Mouse (Mus musculus): Measurements from ENCODE around the gene Cdk14. TPM values are rescaled to one million over a fixed set of nuclear protein-coding genes. Genes with fewer than 3 reads are reported as not detected.

Cdk14 gene
- polyA plus RNA-seq, 1 experiment, result 11.2 TPM

DNA sequence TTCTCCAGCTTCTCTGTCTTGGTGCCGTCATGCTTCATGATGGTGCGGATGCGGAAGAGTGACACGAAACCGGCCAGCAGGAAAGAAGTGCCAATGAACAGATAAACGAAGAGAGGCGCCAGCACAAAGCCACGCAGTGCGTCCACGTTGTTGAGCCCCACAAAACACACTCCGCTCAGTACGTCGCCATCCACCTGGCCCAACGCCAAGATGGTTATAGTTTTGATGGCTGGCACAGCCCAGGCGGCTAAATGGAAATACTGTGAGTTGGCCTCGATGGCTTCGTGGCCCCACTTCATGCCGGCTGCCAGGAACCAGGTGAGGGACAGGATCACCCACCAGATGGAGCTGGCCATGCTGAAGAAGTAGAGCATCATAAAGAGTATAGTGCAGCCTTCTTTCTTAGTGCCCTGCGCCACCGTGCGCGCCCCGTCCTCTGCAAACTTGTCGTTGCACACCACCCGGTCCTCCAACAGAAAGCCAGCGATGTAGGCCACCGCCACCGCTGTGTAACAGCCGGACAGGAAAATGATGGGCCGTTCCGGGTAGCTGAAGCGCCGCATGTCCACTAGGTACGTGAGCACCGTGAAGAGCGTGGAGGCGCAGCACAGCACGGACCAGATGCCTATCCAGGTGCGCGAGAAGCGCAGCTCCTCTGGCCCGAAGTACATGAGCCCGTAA lies 664.0 kb downstream of the Cdk14 start:
- H3K79me2 ChIP-seq (ENCODE audit: control insufficient read depth, insufficient read depth), result no peaks in the 10 kb centered on the region
- no peak overlapping the region for H3K4me3 ChIP-seq
- no peak for TF ChIP-seq MYOG (IDR thresholded peaks at IDR 0.05; ENCODE audit: control insufficient read depth in 1 of 3, insufficient read depth in 1 of 3, insufficient read length in 2 of 3, low read depth in 2 of 3)
- no peak for TF ChIP-seq MAX (IDR thresholded peaks at IDR 0.05; ENCODE audit: low read depth)
- no peak for TF ChIP-seq USF1 (IDR thresholded peaks at IDR 0.05; ENCODE audit: low read depth)
- TF ChIP-seq MYOD1 (IDR thresholded peaks at IDR 0.05; ENCODE audit: control insufficient read depth in 1 of 3, insufficient read length in 2 of 3, low read depth in 2 of 3), result no peak
- no peak for TF ChIP-seq REST (IDR thresholded peaks at IDR 0.05; ENCODE audit: insufficient read depth, insufficient read length)
- TF ChIP-seq POLR2A (IDR thresholded peaks at IDR 0.05; ENCODE audit: insufficient read length, low read depth), result no peak
- TF ChIP-seq TCF3 (IDR thresholded peaks at IDR 0.05; ENCODE audit: insufficient read length, low read depth), result no peak
- TF ChIP-seq SRF (IDR thresholded peaks at IDR 0.05; ENCODE audit: control insufficient read depth, insufficient read length, low read depth), result no peak
- TF ChIP-seq E2F4 (IDR thresholded peaks at IDR 0.05; ENCODE audit: insufficient read depth), result no peak
- TF ChIP-seq CEBPB (IDR thresholded peaks at IDR 0.05; ENCODE audit: insufficient read depth, poor library complexity, severe bottlenecking), result no peak
- TF ChIP-seq POLR2AphosphoS2 (IDR thresholded peaks at IDR 0.05; ENCODE audit: insufficient read length, low read depth), result no peak
- no peak overlapping the region for H3K4me2 ChIP-seq (ENCODE audit: low read depth)
- H3K36me3 ChIP-seq (ENCODE audit: control insufficient read depth, insufficient read depth), result peaks cover 8% of the 10 kb centered on the region
- no peaks in the 10 kb centered on the region for H3K27me3 ChIP-seq (ENCODE audit: control insufficient read depth, insufficient read depth, insufficient read length)
- no peak overlapping the region for H3ac ChIP-seq (ENCODE audit: control insufficient read depth, insufficient read length)

DNA sequence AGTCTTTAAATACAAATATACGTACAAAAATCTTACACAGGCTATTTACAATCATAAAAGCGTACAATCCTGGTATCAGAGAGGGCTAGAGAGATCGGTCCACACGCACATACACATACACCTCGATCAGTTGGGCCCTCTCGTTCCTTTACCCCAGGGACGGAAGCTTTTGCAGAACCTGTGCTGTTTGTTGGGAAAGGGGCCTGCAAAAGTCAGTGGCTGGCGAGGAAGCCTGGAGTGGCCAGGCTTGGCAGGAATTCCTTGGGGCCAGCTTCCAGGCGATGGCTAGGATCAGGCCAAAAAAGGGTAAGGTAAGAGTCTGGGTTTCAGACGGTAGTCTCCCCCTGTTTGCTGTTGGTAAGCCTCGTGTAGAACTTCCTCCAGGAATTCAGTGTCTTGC lies 664.8 kb downstream of the Cdk14 start:
- no peak overlapping the region for H3K4me3 ChIP-seq
- no peaks in the 10 kb centered on the region for H3K27me3 ChIP-seq (ENCODE audit: control insufficient read depth, insufficient read depth, insufficient read length)
- no peak overlapping the region for H3ac ChIP-seq (ENCODE audit: control insufficient read depth, insufficient read length)
- no peak overlapping the region for H3K4me2 ChIP-seq (ENCODE audit: low read depth)
- H3K36me3 ChIP-seq (ENCODE audit: control insufficient read depth, insufficient read depth), result peaks cover 8% of the 10 kb centered on the region
- no peaks in the 10 kb centered on the region for H3K79me2 ChIP-seq (ENCODE audit: control insufficient read depth, insufficient read depth)
- TF ChIP-seq E2F4 (IDR thresholded peaks at IDR 0.05; ENCODE audit: insufficient read depth), result no peak
- TF ChIP-seq USF1 (IDR thresholded peaks at IDR 0.05; ENCODE audit: low read depth), result no peak
- no peak for TF ChIP-seq CEBPB (IDR thresholded peaks at IDR 0.05; ENCODE audit: insufficient read depth, poor library complexity, severe bottlenecking)
- TF ChIP-seq POLR2A (IDR thresholded peaks at IDR 0.05; ENCODE audit: insufficient read length, low read depth), result no peak
- TF ChIP-seq TCF12 (IDR thresholded peaks at IDR 0.05; ENCODE audit: insufficient read depth, poor library complexity, severe bottlenecking), result no peak
- TF ChIP-seq MYOD1 (IDR thresholded peaks at IDR 0.05; ENCODE audit: control insufficient read depth in 1 of 3, insufficient read length in 2 of 3, low read depth in 2 of 3), result no peak
- TF ChIP-seq MYOG (IDR thresholded peaks at IDR 0.05; ENCODE audit: control insufficient read depth in 1 of 3, insufficient read depth in 1 of 3, insufficient read length in 2 of 3, low read depth in 2 of 3), result no peak
- no peak for TF ChIP-seq TCF3 (IDR thresholded peaks at IDR 0.05; ENCODE audit: insufficient read length, low read depth)
- no peak for TF ChIP-seq MAX (IDR thresholded peaks at IDR 0.05; ENCODE audit: low read depth)
- TF ChIP-seq SRF (IDR thresholded peaks at IDR 0.05; ENCODE audit: control insufficient read depth, insufficient read length, low read depth), result no peak
- no peak for TF ChIP-seq POLR2AphosphoS2 (IDR thresholded peaks at IDR 0.05; ENCODE audit: insufficient read length, low read depth)
- TF ChIP-seq REST (IDR thresholded peaks at IDR 0.05; ENCODE audit: insufficient read depth, insufficient read length), result no peak

GRCm38 (mm10) chr5:4754701-4755281 lies 665.3 kb downstream of the Cdk14 start:
- Histone ChIP-seq H3ac (ENCODE audit: control insufficient read depth, insufficient read length) (no peak overlapping the region), H3K79me2 (ENCODE audit: control insufficient read depth, insufficient read depth) (no peaks in the 10 kb centered on the region), H3K4me2 (ENCODE audit: low read depth) (no peak overlapping the region), H3K4me3 (no peak overlapping the region), H3K36me3 (ENCODE audit: control insufficient read depth, insufficient read depth) (peaks cover 8% of the 10 kb centered on the region), H3K27me3 (ENCODE audit: control insufficient read depth, insufficient read depth, insufficient read length) (no peaks in the 10 kb centered on the region)
- TF ChIP-seq E2F4 (IDR thresholded peaks at IDR 0.05; ENCODE audit: insufficient read depth), result no peak
- no peak for TF ChIP-seq USF1 (IDR thresholded peaks at IDR 0.05; ENCODE audit: low read depth)
- no peak for TF ChIP-seq POLR2A (IDR thresholded peaks at IDR 0.05; ENCODE audit: insufficient read length, low read depth)
- no peak for TF ChIP-seq TCF3 (IDR thresholded peaks at IDR 0.05; ENCODE audit: insufficient read length, low read depth)
- TF ChIP-seq POLR2AphosphoS2 (IDR thresholded peaks at IDR 0.05; ENCODE audit: insufficient read length, low read depth), result no peak
- no peak for TF ChIP-seq MAX (IDR thresholded peaks at IDR 0.05; ENCODE audit: low read depth)
- no peak for TF ChIP-seq CEBPB (IDR thresholded peaks at IDR 0.05; ENCODE audit: insufficient read depth, poor library complexity, severe bottlenecking)
- TF ChIP-seq MYOG (IDR thresholded peaks at IDR 0.05; ENCODE audit: control insufficient read depth in 1 of 3, insufficient read depth in 1 of 3, insufficient read length in 2 of 3, low read depth in 2 of 3), result no peak
- TF ChIP-seq MYOD1 (IDR thresholded peaks at IDR 0.05; ENCODE audit: control insufficient read depth in 1 of 3, insufficient read length in 2 of 3, low read depth in 2 of 3), result no peak
- no peak for TF ChIP-seq TCF12 (IDR thresholded peaks at IDR 0.05; ENCODE audit: insufficient read depth, poor library complexity, severe bottlenecking)
- TF ChIP-seq REST (IDR thresholded peaks at IDR 0.05; ENCODE audit: insufficient read depth, insufficient read length), result no peak
- TF ChIP-seq SRF (IDR thresholded peaks at IDR 0.05; ENCODE audit: control insufficient read depth, insufficient read length, low read depth), result no peak

Other genes with a start within 250 kb of the Cdk14 start
- not detected for gene 1700015F17Rik, start 58.8 kb upstream of the Cdk14 start, polyA plus RNA-seq (2012; fragmentation: generic; extraction: Trizol)
- gene Cldn12, start 94.6 kb upstream of the Cdk14 start, polyA plus RNA-seq (2012; fragmentation: generic; extraction: Trizol), result 15.0 TPM
- 4.6 TPM for gene Gtpbp10, start 139.2 kb upstream of the Cdk14 start, polyA plus RNA-seq (2012; fragmentation: generic; extraction: Trizol)
- 0.44 TPM for gene Gm8773, start 153.5 kb upstream of the Cdk14 start, polyA plus RNA-seq (2012; fragmentation: generic; extraction: Trizol)
- 2.3 TPM for gene Cfap69, start 243.9 kb upstream of the Cdk14 start, polyA plus RNA-seq (2012; fragmentation: generic; extraction: Trizol)